Mouse (Mus musculus) WW6 (cell line): ENCODE results near the gene Defb20.
"Not testable (repeated sequence)": the region's sequence is repeated elsewhere in the genome, so short reads cannot be mapped to it uniquely, and the experiment has no call there.

ENCODE experiments used
- DNase-seq: peaks from one replicate; pipeline ENCODE4 v3.0.0-alpha.2; 2013; ENCODE audit warnings: low read depth, low spot score

The Defb20 gene

DNA sequence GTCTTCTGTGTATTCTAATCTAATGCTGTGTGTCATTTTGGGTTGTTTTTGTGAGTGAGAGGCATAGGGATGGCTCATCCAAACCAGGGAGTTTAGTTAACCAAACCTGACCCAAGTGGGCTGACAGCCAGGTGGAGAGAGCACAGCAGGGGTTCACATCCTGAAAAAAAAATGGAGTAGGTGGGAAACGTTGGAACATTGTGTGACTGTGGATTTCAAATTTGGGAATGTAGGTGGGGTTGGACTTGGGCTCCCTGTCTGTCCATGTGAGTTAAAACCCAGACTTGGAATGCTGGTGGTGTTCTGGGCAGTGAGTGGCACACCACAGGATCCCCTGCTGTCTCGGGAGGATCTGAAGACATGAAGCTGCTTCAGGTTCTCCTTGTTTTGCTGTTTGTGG, at the start of gene Defb20:
Gene Defb20, plus strand, starts transcription at position 301 of the 400 bp plus-strand sequence.
- no peak for DNase-seq

- DNase-seq = no peak
These were observed 49.4 kb upstream of the Defb20 start for GRCm38 (mm10) chr2:152427493-152427892.

- DNase-seq = not testable (repeated sequence)
These were observed 48.4 kb upstream of the Defb20 start for GRCm38 (mm10) chr2:152428481-152428880.

DNA sequence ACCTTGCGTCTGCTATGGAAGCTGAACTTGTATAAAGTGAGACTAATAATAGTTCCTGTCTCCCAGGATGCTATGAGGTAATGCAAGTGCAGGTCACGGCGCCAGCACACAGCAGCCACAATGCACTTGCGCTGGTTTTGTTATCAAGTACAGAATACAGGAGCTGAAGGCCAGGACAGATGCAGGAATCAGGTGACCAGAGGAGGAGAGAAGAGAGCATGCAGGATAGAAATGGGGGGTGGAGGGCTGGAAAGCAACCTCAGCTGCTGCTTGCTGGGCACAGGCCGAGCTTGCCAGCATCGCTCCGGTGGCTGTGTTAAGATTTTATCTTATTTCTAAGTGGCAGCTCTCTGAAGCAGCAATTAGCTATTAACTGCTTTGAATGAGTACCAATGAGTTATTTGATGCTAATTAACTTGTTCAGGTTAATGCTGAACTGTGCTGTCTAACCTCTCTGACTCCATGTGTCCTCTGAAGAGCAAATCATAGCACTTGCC, 40.4 kb upstream of the Defb20 start:
- DNase-seq = no peak

GRCm38 (mm10) chr2:152436983-152437860, 39.6 kb upstream of the Defb20 start:
- DNase-seq = peak; percentile 54

DNA sequence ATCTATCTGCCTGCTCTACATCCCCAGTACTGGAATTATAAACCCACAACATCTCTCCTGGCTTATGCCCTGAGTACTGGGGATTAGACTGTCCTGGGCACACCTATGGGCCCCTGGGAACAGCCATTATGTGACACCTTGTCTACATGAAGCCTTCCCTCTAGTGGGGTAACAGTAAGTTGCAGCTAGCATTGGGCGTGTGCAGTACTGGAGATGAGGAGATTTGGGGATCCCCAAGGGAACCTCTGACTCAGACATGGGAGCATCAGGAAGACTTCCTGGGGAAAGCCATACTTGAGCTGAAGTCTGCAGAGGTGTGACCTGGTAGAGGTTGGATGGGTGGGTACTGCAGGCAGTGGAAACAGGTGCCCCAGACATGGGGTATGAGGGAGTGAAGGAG, 37.9 kb upstream of the Defb20 start:
- no peak for DNase-seq

DNA sequence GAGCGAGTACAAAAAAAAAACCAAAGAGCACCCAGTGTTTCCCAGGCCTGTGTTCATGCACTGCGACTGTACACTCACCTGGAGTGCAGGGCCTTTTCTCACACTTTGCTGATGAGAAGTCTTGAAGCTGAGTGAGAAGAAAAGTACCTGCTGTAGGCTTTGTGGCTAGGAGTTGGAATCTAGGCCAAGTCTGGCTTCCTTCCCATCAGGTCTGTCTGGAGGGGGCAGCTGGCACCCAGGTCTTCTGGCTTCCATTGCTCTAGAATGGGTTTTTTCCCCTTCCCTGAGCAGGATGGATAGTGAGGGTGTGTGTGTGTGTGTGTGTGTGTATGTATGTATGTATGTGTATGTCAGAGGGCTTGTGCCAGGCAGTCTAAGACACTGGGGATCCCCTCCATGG, 37.0 kb upstream of the Defb20 start:
- no peak for DNase-seq

DNA sequence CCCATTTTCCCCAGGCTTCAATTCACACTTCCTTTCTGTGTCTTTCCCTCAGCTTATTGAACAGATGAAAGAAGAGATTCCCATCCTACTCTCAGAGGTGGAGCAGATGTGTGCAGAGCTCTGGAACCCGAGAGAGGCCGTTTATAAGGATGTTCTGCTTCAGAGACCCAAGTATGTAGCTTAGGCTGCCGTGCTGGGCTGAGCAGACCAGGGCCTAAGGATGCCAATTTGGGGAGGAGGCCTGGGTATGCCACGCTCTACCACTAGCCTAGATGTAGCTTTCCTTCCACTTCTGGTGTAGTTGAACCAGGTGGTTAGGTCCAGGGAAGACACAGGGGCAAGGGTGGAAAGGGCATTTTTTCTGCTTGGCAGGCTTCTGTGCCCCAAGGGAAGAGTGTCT, 34.5 kb upstream of the Defb20 start:
- no peak for DNase-seq

DNA sequence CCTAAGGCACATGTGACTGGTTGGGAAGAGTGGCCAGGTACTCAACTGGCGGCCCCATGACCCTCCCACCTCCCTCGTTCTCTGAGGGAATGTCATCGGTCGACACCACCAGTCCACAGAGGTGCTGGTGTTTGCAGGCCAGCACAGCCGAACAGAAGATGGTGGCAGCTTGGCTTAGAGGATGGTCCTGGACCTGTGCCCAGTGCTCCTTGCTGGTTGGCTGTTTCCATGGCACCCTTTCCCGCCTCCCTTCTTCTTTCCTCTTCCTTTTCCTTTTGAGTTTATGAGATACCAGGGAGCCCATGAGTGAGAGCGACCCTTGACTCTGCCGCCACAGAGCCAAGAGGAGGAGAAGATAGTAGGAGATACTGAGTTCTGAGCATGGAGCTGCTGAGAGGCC, 33.6 kb upstream of the Defb20 start:
- no peak for DNase-seq

- DNase-seq = no peak
These were observed 30.2 kb upstream of the Defb20 start for GRCm38 (mm10) chr2:152446642-152447041.

DNA sequence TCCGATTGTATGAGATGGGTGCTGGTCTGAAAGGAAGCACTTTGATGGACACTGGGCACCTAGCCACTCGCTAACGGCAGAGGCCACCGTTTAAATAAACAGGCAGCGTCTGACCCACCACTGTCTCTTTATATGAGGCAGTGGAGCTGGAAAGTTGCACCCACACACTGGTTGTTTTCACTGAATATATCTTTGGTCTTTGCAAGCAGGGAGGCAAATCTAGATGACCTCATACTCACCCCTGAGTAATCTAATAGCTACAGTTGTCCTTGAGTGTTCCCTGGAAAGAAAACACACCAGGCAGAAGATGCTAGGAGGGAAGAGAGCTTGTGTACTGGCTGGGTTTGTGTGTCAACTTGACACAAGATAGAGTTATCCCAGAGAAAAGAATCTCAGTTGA, 29.4 kb upstream of the Defb20 start:
- no peak for DNase-seq

GRCm38 (mm10) chr2:152450241-152450640, 26.6 kb upstream of the Defb20 start:
- DNase-seq = peak; percentile 33

DNA sequence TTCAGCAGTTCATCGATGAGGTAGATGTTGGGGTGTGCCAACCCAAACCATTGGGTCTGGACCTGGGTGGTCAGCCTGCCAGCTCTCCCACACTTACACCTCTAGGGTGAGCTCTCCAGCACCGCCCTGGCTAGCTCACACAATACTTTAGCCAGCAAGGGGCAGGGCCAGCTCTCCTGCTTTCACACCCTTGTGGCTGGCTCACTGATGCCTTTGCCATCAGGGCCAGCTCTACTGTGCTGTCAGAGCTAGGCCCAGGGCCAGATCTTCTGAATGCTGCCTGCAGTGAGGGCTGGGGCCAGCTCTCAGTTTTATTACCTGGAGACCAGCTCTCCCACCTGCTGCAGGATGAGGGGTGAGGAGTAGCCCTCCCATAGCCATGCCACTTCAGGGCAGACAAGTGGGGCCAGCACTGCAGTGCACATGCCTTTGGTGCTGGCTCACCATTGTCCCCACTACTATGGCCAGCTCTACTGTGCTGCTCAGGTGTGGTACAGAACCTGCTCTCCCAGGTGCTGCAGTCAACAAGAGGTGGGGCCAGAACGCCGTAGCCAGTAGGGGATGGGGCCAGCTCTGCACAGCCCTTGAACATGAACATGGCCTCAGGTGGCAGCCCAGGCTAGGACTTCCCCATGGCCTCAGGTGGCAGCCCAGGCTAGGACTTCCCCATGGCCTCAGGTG, 24.6 kb upstream of the Defb20 start:
- DNase-seq = no peak

DNA sequence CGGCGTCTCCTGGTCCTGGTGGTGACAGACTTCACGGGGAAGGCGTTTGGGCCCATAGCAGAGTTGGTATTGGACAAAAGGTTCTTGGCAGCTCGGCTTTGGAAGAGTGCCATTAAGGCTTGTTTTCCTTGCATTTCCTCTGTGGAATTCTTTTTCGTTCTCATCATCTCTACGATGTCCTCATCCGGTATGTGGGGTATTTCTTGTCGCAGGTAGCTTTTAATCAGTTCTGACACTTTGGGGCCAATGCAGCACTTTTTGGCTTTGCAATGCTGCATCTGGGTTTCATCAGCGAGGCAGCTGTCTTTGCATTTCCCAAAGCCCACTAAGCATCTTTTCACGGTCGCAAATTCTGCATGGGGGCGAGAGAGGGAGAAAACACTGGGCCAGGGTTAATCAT, 17.6 kb upstream of the Defb20 start:
- DNase-seq = no peak

DNA sequence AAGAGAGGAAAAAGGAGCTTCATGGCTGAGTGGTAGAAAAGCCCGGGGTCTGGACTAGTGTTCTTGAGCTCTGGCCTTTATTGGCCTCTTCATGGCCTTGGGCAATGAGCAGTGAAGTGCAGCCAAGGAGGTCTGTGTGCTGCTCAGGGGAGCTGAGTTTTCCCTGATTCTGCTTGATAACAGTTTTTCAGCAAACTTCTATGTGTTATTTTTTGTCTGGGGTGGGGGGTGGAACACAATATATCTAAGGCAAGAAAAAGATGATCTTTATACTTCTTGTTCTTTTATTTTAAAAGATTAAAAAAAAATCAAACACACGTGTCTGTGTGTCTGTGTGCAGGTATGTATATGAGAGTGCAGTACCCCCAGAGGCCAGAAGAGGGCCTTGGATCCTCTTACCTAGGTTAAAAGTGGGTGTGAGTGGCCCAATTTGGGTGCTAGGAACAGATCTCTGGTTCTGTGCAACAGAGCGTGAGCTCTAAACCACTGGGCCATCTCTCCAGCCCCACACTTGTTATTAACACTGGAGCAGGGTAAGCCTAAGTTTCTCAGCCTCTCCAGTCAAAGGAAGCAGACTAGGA, 12.2 kb upstream of the Defb20 start, which contains the start of gene Defb23:
Gene Defb23, minus strand, starts transcription at position 51 of the 581 bp plus-strand sequence.
- DNase-seq = no peak

DNA sequence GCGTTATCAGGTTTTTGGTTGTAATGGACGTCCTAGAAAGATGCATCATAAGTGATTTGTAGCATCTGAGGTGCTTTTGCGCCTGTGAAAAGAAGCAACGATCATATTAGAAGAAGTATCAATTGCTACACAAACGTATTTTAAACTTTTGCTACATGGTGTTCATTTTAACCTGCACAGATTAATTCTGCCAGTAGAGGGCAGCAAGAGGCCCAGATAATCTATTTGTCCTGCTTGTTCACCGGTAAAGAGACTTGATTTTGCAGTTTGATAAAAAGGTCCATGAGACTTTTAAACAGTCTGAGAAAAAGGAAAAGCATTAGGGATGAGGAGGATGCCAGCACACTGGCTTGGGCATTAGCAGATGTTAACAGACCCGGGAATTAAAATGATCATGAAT, 5.9 kb upstream of the Defb20 start:
- DNase-seq = no peak

DNA sequence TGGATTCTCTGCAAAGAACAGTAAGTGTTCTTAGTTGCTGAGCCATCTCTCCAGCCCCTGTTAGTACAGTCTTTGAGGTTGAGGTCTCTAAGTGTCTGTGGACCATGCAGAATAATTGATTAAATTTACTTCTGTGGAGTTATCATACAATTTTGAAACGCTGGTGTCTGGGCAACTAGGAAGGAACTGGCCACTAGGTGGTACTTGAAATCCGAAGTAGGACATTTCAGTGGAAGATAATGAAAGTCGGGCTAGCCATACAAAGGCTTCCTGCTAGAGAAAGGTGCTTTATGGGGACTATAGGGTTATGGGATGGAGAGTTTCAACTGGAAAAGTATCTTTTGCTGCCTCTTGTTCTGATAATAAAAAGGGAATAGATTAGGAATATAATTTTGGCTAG, 4.4 kb upstream of the Defb20 start:
- no peak for DNase-seq

DNA sequence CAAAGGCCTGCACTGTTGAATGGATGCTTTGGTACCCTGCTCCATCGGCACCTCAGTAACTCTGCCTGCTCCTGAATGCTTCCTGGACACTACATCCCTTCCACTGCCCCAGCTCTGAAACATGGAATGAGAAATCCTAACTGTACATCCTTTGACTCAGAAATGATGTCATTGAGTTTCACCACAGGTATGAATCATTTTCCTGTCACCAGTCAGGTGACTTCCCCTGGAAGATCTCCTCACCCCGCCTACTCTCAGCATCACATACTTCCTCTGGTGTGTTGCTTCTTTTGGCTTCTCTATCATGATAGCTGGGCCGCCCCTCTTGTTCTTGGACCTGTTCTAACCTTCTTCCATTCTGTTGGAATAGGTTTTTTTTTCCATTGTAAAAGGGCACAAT, 4.0 kb downstream of the Defb20 start:
- DNase-seq = no peak

- no peak for DNase-seq
These were observed 4.9 kb downstream of the Defb20 start for GRCm38 (mm10) chr2:152481726-152482125.

DNA sequence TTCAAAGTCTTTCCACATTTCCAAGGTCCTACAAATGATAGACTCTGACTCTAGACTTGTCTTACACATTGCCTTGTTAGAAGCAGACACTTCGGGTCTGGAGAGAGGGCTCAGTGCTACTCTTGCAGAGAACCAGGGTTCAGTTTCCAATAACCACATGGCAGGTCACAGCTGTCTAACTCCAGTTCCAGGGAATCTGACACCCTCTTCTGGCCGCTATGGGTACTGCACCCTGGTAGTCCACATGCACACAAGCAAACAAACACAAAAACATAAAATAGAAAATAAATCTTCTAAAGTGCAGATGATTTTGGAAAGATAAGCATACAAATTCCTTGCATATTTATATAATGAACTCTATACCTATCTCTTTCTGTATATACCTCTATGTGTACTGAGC, 10.2 kb downstream of the Defb20 start:
- DNase-seq = no peak

DNA sequence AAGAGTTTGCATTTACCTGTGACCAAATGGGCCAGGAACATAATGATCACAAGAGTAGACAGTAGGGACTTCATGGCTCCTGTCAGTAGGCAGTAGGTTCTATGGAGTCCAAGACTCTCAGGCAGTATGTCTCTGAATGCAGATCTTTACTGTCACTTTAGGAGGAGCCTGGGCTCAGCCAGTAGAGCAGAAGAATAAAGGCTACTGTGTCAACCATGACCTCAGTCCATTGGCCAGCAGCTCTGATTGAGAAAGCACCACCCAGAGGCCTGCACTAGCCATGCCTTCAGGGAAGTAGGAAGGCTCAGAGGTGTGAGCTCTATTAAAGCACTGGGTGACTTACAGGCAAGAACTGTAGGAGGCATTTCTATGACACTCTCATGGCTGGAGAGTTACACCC, 13.2 kb downstream of the Defb20 start, which contains the start of gene Defb22:
Gene Defb22, minus strand, starts transcription at position 101 of the 400 bp plus-strand sequence.
- DNase-seq = no peak

GRCm38 (mm10) chr2:152493151-152493550, 16.3 kb downstream of the Defb20 start:
- DNase-seq = no peak
